Mouse (Mus musculus) erythroblast, embryonic 14.5 days (primary cell): ENCODE measurements around the gene Agap1. TPM values are rescaled to one million over a fixed set of nuclear protein-coding genes. Genes with fewer than 3 reads are reported as not detected.
"Not testable (repeated sequence)": the region's sequence is repeated elsewhere in the genome, so short reads cannot be mapped to it uniquely, and the experiment has no call there.

ENCODE experiments used
- H3K27me3 ChIP-seq: 2 replicates; pipeline ENCODE4 v1.6.1; 2012; ENCODE audit warnings: inconsistent platforms; ENCODE audit not compliant: control insufficient read depth
- H3K36me3 ChIP-seq: 2 replicates; pipeline ENCODE4 v1.6.1; 2012; ENCODE audit warnings: mild to moderate bottlenecking, inconsistent platforms; ENCODE audit not compliant: control insufficient read depth
- H3K4me1 ChIP-seq: 2 replicates; pipeline ENCODE4 v1.6.1; 2012; ENCODE audit warnings: inconsistent platforms; ENCODE audit not compliant: control insufficient read depth
- H3K4me3 ChIP-seq: replicated peaks from 2 replicates; pipeline ENCODE3; 2012; ENCODE audit warnings: moderate library complexity, mild to moderate bottlenecking, inconsistent platforms
- H3K9me3 ChIP-seq: 2 replicates; pipeline ENCODE4 v1.6.1; 2012; ENCODE audit warnings: low read length, inconsistent platforms, mixed read lengths; ENCODE audit not compliant: control insufficient read depth
- GATA1 ChIP-seq: IDR thresholded peaks from 2 replicates; pipeline ENCODE4 v1.6.1; 2012; ENCODE audit warnings: low read length, inconsistent platforms, mixed read lengths
- TAL1 ChIP-seq: IDR thresholded peaks from 3 replicates; pipeline ENCODE4 v1.6.1; 2012; ENCODE audit warnings: low read length, inconsistent platforms, mixed read lengths
- polyA plus RNA-seq: library from polyadenylated mRNA; stranded (reverse); fragments of >175 nt; gene quantifications from 2 replicates; pipeline ENCODE4 v1.2.3, GENCODE M21; 2012

Agap1 gene
- polyA plus RNA-seq, 1 experiment = 0.09 TPM

GRCm38 (mm10) chr1:89486891-89487290, 32.3 kb downstream of the Agap1 start:
- Histone ChIP-seq H3K9me3 (no peaks in the 10 kb centered on the region), H3K27me3 (no peaks in the 10 kb centered on the region), H3K36me3 (no peaks in the 10 kb centered on the region), H3K4me3 (no peak overlapping the region), H3K4me1 (peaks cover 5% of the 10 kb centered on the region; the same call in 1 of the 2 replicates)
- TF ChIP-seq GATA1 = no peak
- TF ChIP-seq TAL1 = no peak

- Histone ChIP-seq H3K9me3 (no peaks in the 10 kb centered on the region), H3K27me3 (no peaks in the 10 kb centered on the region), H3K4me3 (no peak overlapping the region), H3K4me1 (peaks cover 5% of the 10 kb centered on the region; the same call in 1 of the 2 replicates), H3K36me3 (no peaks in the 10 kb centered on the region)
- TF ChIP-seq TAL1 (no peak), GATA1 (no peak)
Observed at GRCm38 (mm10) chr1:89489111-89489971, 34.7 kb downstream of the Agap1 start.

- no peaks in the 10 kb centered on the region for H3K36me3 ChIP-seq
- H3K4me1 ChIP-seq = peaks cover 5% of the 10 kb centered on the region; the same call in 1 of the 2 replicates
- H3K27me3 ChIP-seq = no peaks in the 10 kb centered on the region
- H3K4me3 ChIP-seq = no peak overlapping the region
- TF ChIP-seq GATA1 (no peak), TAL1 (no peak)
- H3K9me3 ChIP-seq = no peaks in the 10 kb centered on the region
Observed at GRCm38 (mm10) chr1:89493177-89493576, 38.6 kb downstream of the Agap1 start.

- H3K27me3 ChIP-seq = no peaks in the 10 kb centered on the region
- TF ChIP-seq TAL1 = no peak
- H3K4me3 ChIP-seq = no peak overlapping the region
- H3K9me3 ChIP-seq = no peaks in the 10 kb centered on the region
- no peaks in the 10 kb centered on the region for H3K36me3 ChIP-seq
- no peaks in the 10 kb centered on the region; the same call in 1 of the 2 replicates for H3K4me1 ChIP-seq
Observed at GRCm38 (mm10) chr1:89494816-89495215, 40.2 kb downstream of the Agap1 start.

GRCm38 (mm10) chr1:89496204-89496603, 41.6 kb downstream of the Agap1 start:
- Histone ChIP-seq H3K4me3 (no peak overlapping the region), H3K9me3 (no peaks in the 10 kb centered on the region), H3K27me3 (no peaks in the 10 kb centered on the region), H3K4me1 (no peaks in the 10 kb centered on the region; the same call in 1 of the 2 replicates), H3K36me3 (no peaks in the 10 kb centered on the region)
- no peak for TF ChIP-seq TAL1
- no peak for TF ChIP-seq GATA1

- Histone ChIP-seq H3K27me3 (no peaks in the 10 kb centered on the region), H3K36me3 (no peaks in the 10 kb centered on the region), H3K4me3 (no peak overlapping the region), H3K4me1 (no peaks in the 10 kb centered on the region), H3K9me3 (0 out of 2 replicates have a peak, but pooled peaks cover 2% of the 10 kb centered on the region)
- no peak for TF ChIP-seq TAL1
- no peak for TF ChIP-seq GATA1
Observed at GRCm38 (mm10) chr1:89500925-89501324, 46.3 kb downstream of the Agap1 start.

GRCm38 (mm10) chr1:89501346-89501745, 46.7 kb downstream of the Agap1 start:
- Histone ChIP-seq H3K9me3 (0 out of 2 replicates have a peak, but pooled peaks cover 2% of the 10 kb centered on the region), H3K27me3 (no peaks in the 10 kb centered on the region), H3K4me3 (no peak overlapping the region), H3K4me1 (no peaks in the 10 kb centered on the region), H3K36me3 (no peaks in the 10 kb centered on the region)
- TF ChIP-seq GATA1 (no peak), TAL1 (no peak)

- not testable (repeated sequence) for H3K4me1 ChIP-seq, H3K36me3 ChIP-seq, H3K27me3 ChIP-seq, H3K4me3 ChIP-seq, H3K9me3 ChIP-seq
Observed at GRCm38 (mm10) chr1:89501891-89502290, 47.3 kb downstream of the Agap1 start.

- H3K27me3 ChIP-seq = no peaks in the 10 kb centered on the region
- no peak for TF ChIP-seq TAL1
- TF ChIP-seq GATA1 = no peak
- no peaks in the 10 kb centered on the region for H3K4me1 ChIP-seq
- no peak overlapping the region for H3K4me3 ChIP-seq
- no peaks in the 10 kb centered on the region for H3K9me3 ChIP-seq
- H3K36me3 ChIP-seq = no peaks in the 10 kb centered on the region
Observed at GRCm38 (mm10) chr1:89509196-89509595, 54.6 kb downstream of the Agap1 start.
